Mouse (Mus musculus) NIH3T3 (cell line): ENCODE measurements around the gene Fam83e.

ENCODE experiments used
- DNase-seq: peaks from one replicate; pipeline ENCODE4 v3.0.0-alpha.2; 2012; ENCODE audit warnings: low read depth

Gene Fam83e

DNA sequence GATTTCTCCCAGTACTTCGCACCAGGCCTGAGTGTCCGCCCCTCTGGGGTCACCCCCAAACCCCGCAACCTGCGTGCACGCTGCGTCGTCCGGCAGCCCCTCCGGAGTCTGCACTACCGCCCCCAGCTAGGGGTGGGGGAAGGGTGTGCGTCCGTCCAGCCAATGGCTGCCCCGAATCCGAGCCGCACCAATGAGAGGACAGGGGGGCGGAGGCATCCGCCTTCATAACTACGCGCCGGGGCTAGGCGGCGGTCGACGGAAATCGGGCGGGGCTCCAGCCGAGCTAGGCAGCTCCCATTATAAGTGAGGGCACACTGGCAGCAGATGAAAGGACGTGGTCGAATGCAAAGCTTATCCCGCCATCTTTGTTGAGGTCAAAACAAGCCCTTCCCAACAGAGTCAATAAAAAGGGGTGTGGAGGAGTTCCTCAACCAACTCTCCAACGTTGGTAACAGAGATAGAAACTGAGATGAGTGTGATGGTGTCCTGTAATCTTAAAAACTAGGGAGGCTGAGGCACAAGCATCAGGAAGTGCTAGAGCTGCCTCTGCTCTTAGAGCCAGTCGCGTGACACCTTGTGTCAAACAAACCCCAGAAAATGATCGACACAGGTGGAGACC lies 5.8 kb upstream of the Fam83e start, which contains the start of gene Rpl18:
Gene Rpl18 (plus strand): TSS at position 368 of the 619 bp plus-strand sequence.
- peak; percentile 99 for DNase-seq

GRCm38 (mm10) chr7:45715741-45716459 lies 5.1 kb upstream of the Fam83e start:
- no peak for DNase-seq

- no peak for DNase-seq
Observed at GRCm38 (mm10) chr7:45716460-45716857, 4.6 kb upstream of the Fam83e start.

DNA sequence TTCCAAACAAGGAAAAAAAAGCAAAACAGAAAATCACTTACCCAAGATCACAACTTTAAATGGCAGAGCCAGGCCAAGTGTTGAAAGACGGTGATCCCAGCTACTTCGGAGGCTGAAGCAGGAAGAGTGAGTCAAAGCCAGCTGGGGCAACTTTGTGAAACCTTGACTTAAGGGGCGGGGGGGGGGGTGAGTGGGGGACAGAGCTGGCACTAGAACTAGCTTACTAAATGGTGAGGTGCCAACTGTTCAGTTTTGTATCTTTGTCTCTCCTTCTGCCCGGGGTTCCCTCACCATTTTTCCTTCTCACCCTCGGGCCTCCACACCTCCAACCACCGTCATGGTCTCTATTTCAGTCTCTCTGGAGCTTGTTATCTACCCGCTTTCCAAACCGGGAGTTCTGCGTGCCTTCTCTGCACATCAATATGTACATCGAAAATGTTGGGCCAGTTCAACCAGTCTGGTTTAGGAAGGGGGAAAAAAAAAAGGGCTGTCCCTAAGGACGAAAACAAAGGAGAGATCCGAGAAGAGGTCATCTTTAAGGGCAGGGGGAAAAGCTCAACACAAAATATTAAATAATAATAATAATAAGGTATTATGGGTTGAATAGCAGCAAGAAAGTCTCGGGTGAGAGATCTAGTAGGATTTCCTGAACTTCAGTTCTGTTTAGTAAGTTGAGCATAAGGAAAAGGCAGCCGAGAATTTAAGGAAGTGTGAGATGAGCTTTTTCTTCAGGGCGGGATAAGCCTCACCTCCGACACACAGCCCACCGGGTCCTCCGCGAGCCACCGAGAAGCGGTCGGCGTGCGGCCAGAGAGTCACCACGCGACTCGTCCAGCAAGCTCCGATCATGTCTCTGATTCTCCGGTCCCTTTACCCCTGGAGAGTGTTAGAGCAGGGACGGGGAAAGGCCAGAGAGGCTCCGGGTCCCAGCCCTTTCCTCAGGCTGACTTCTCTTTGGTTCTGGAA lies 3.8 kb upstream of the Fam83e start:
- no peak for DNase-seq

DNA sequence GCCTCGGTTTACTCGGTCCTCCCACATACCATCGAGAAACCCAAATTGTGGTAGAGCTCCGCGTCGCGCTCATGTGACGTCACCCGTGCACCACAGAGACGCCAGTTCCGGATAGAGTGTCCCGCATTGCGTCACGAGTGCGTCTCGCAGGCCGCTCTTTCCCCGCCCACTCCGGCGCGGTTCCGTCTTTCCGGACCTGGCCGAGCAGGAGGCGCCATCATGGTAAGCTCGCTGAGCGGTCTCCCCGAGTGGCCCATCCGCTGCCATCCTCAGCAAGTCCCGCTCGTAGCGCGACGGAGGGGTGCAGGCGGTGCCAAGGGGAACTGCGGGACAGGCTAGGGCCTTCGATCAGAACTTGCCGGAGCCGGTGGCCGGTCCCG lies 3.1 kb upstream of the Fam83e start, which contains the start of gene Sphk2:
Gene Sphk2 (minus strand): TSS at position 85 of the 380 bp plus-strand sequence.
- DNase-seq: peak; percentile 99

- DNase-seq: no peak
Observed at GRCm38 (mm10) chr7:45718331-45718730, 2.7 kb upstream of the Fam83e start.

- DNase-seq: no peak
Observed at GRCm38 (mm10) chr7:45719180-45719579, 1.8 kb upstream of the Fam83e start.

GRCm38 (mm10) chr7:45719738-45720412 lies 1.1 kb upstream of the Fam83e start:
- no peak for DNase-seq

DNA sequence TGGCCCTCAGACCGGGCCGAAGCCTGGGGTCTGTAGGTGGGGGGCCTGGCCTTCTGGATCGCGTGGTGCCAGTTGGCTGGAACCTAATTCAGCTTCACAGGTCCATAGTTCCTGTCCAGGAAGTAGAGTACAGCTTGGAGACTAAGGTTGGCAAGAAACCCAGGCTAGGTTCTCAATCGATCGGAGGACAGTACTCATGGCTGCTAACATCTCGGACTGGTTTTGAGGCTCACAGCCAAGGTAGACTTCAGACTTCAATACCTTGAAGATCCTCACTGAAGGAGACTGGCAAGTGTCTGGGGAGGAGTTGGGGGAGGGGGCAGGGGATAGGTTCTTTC lies 191 bp downstream of the Fam83e start:
- no peak for DNase-seq

- DNase-seq: no peak
Observed at GRCm38 (mm10) chr7:45721642-45722347, 783 bp downstream of the Fam83e start.

DNA sequence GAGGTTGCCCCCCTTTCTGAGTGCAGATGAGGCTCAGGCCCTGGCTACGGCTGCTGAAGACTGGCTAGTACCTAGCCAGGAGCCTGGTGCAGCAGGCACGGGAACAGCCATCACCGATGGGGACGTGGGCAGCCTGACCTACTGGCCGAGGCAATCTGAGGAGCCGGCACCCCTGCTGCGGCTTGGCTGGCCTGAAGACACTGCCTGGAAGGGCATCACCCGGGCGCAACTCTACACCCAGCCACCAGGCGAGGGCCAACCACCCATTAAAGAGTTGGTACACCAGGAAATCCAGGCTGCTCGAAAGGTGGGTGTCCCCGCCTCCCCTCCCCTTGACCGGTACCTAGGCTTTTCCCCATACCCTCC lies 1.3 kb downstream of the Fam83e start:
- DNase-seq: no peak

GRCm38 (mm10) chr7:45723301-45723700 lies 2.3 kb downstream of the Fam83e start:
- DNase-seq: no peak

DNA sequence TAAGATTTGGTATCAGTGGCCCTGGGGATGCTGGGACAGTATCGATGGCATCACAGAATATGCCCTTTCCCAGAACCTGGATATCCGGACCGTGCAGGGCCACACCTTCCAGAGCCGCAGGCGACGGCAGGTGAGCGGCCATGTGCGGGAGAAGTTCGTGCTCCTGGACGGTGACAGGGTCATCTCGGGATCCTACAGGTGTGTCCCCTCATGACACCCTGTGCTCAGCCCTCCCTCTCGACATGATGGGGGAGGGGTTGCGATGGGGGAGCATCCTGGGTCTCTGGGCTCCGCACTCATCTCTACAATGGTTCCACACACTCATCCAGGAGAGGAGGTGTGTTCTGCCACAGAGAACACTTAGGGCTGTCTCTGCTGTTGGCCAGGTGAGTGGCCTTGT lies 2.8 kb downstream of the Fam83e start:
- no peak for DNase-seq

DNA sequence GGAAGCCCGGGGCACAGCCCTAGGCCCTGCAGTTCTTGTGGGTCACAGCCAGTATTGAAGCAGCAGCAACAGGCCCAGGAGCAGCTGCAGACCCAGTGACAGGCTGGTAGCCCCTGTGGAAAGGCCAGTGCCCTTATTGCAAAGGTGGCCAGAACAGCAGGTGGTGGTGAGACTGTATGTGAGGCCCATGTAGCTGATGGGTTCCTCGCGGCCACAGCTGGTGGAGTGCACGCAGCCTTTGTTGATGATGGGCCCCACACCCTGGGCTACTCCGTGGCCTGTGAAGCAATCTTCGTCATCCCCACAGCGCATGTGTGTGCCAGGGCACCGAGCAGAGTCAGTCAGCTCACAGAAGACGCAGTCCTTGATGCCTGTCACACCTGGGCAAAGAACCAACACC lies 4.1 kb downstream of the Fam83e start:
- no peak for DNase-seq

- no peak for DNase-seq
Observed at GRCm38 (mm10) chr7:45725713-45726112, 4.7 kb downstream of the Fam83e start, which contains the start of gene Spaca4. Spaca4 (minus strand) TSS chr7:45725813.

DNA sequence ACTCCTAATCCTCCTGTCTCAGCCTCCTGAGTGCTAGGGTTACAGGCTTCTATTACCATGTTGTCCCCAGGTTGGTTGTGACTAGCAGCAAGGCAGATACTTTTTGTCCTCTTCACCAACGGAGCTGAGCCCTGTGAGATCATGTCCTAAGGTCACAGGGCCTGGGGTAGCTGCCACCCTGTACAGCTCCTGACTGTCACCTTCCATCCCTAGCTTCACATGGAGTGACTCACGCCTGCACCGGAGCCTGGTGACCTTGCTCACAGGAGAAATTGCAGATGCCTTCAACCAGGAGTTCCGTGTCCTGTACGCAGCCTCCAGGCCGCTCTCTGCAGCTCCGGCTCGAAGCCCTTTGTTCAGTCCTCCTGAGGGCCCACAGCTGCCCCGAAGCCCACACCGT lies 5.4 kb downstream of the Fam83e start:
- no peak for DNase-seq

DNA sequence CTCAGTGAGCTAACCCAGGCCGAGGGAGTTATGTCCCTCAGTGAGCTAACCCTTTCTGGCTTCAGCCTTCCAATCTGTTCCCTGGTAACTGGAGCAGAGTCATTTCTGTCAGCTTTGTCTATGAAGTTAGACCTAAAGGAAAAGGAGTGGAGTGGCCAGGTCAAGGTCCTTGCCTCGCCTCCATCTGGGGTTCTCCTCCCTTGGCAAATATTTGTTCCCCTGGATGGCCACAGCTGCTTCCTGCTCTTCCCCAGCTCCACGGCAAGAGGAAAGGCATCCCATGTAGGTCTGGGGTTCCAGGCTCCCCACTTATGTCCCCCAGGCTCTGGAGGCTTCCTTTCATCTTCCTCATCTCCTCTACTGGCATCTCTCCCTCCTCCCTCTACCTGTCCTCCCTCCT lies 6.6 kb downstream of the Fam83e start:
- no peak for DNase-seq

GRCm38 (mm10) chr7:45730727-45731431 lies 9.9 kb downstream of the Fam83e start:
- peak; percentile 69 for DNase-seq

GRCm38 (mm10) chr7:45733477-45733876 lies 12.5 kb downstream of the Fam83e start:
- DNase-seq: no peak

GRCm38 (mm10) chr7:45739162-45739763 lies 18.3 kb downstream of the Fam83e start:
- DNase-seq: peak; percentile 96
